Mouse (Mus musculus) frontal cortex, postnatal 14 days (tissue): Measurements from ENCODE around the gene Nucb2.

Experiments used
- DNase-seq, 2 experiments: peaks; one replicate each; pipeline ENCODE4 v3.0.0; 2022; ENCODE audit warnings: low spot score in 2 of 2

Gene Nucb2

GRCm38 (mm10) chr7:116503879-116504817 lies at the start of gene Nucb2:
Gene Nucb2 (plus strand): TSS chr7:116504369.
- peak; percentile 98 to 99 for DNase-seq

- no peak for DNase-seq
These were observed 47.2 kb upstream of the Nucb2 start for GRCm38 (mm10) chr7:116456964-116457363.

GRCm38 (mm10) chr7:116457391-116457790 lies 46.8 kb upstream of the Nucb2 start:
- DNase-seq: no peak

- no peak for DNase-seq
These were observed 45.2 kb upstream of the Nucb2 start for GRCm38 (mm10) chr7:116458985-116459441.

GRCm38 (mm10) chr7:116462114-116462513 lies 42.1 kb upstream of the Nucb2 start:
- no peak for DNase-seq

GRCm38 (mm10) chr7:116475836-116476235 lies 28.3 kb upstream of the Nucb2 start:
- no peak for DNase-seq

- DNase-seq: no peak
These were observed 27.9 kb upstream of the Nucb2 start for GRCm38 (mm10) chr7:116476264-116476663.

- no peak for DNase-seq
These were observed 21.1 kb upstream of the Nucb2 start for GRCm38 (mm10) chr7:116483106-116483505.

GRCm38 (mm10) chr7:116483782-116484181 lies 20.4 kb upstream of the Nucb2 start:
- DNase-seq: no peak

GRCm38 (mm10) chr7:116484213-116484612 lies 20.0 kb upstream of the Nucb2 start:
- DNase-seq: no peak

- DNase-seq: no peak
These were observed 19.0 kb upstream of the Nucb2 start for GRCm38 (mm10) chr7:116485062-116485601.

- DNase-seq: no peak
These were observed 13.1 kb upstream of the Nucb2 start for GRCm38 (mm10) chr7:116491113-116491512.

- DNase-seq: no peak
These were observed 10.7 kb upstream of the Nucb2 start for GRCm38 (mm10) chr7:116493267-116494003.

- no peak for DNase-seq
These were observed 9.6 kb upstream of the Nucb2 start for GRCm38 (mm10) chr7:116494618-116495017.

- DNase-seq: no peak
These were observed 7.4 kb upstream of the Nucb2 start for GRCm38 (mm10) chr7:116496760-116497159.

GRCm38 (mm10) chr7:116504818-116505170 lies 625 bp downstream of the Nucb2 start:
- no peak for DNase-seq

- DNase-seq: no peak
These were observed 9.9 kb downstream of the Nucb2 start for GRCm38 (mm10) chr7:116514030-116514429.

- no peak for DNase-seq
These were observed 10.4 kb downstream of the Nucb2 start for GRCm38 (mm10) chr7:116514546-116514945.

- DNase-seq: no peak
These were observed 10.9 kb downstream of the Nucb2 start for GRCm38 (mm10) chr7:116515059-116515458.

- no peak for DNase-seq
These were observed 11.5 kb downstream of the Nucb2 start for GRCm38 (mm10) chr7:116515514-116516135.

- no peak for DNase-seq
These were observed 13.1 kb downstream of the Nucb2 start for GRCm38 (mm10) chr7:116517240-116517639.

- DNase-seq: no peak
These were observed 14.0 kb downstream of the Nucb2 start for GRCm38 (mm10) chr7:116518155-116518554.
